Mouse (Mus musculus): ENCODE results near the gene Smc3. TPM values are rescaled to one million over a fixed set of nuclear protein-coding genes. Genes with fewer than 3 reads are reported as not detected.
"Not testable (repeated sequence)": the region's sequence is repeated elsewhere in the genome, so short reads cannot be mapped to it uniquely, and the experiment has no call there.

Smc3 gene
- total and polyA plus RNA-seq, 2 experiments from 2014 or later: 8.3 to 24.1 TPM

- 34% methylated on average over 7 of the region's 7 CpGs for WGBS
- Histone ChIP-seq H3K27ac (ENCODE audit: low read depth) (peak overlapping the region; percentile 68), H3K4me1 (ENCODE audit: control insufficient read depth, insufficient read depth) (peaks cover 33% of the 10 kb centered on the region; the same call in 1 of the 2 replicates), H3K27me3 (ENCODE audit: control insufficient read depth, insufficient read depth, low read length) (no peaks in the 10 kb centered on the region), H3K9ac (replicated peaks; ENCODE audit: low read depth, low read length) (no peak overlapping the region), H3K36me3 (replicated peaks; ENCODE audit: control insufficient read depth, insufficient read depth, low read length) (no peaks in the 10 kb centered on the region), H3K4me3 (ENCODE audit: low read depth, low read length) (peak overlapping the region; percentile 1; the same call in 1 of the 2 replicates), H3K4me2 (ENCODE audit: low read depth, low read length) (peak overlapping the region; percentile 44), H3K9me3 (replicated peaks; ENCODE audit: control insufficient read depth, low read length) (no peaks in the 10 kb centered on the region)
- TF ChIP-seq CTCF (IDR thresholded peaks at IDR 0.05; ENCODE audit: low read depth) (no peak), EP300 (IDR thresholded peaks at IDR 0.05; ENCODE audit: low read depth) (0 out of 2 replicates have a peak, but pooled peaks have one; percentile 25)
- ATAC-seq (ENCODE audit: insufficient read depth, low read depth) (peak; percentile 48; the same call in 1 of the 2 replicates), DNase-seq (ENCODE audit: low spot score) (no peak)
Observed at GRCm38 (mm10) chr19:53576061-53576460, 24.1 kb upstream of the Smc3 start.

GRCm38 (mm10) chr19:53577025-53577800 lies 23.0 kb upstream of the Smc3 start:
- TF ChIP-seq CTCF (IDR thresholded peaks at IDR 0.05; ENCODE audit: low read depth): no peak
- TF ChIP-seq EP300 (IDR thresholded peaks at IDR 0.05; ENCODE audit: low read depth): no peak
- H3K9me3 ChIP-seq (replicated peaks; ENCODE audit: control insufficient read depth, low read length): no peaks in the 10 kb centered on the region
- no peaks in the 10 kb centered on the region for H3K36me3 ChIP-seq (replicated peaks; ENCODE audit: control insufficient read depth, insufficient read depth, low read length)
- no peak overlapping the region for H3K4me2 ChIP-seq (ENCODE audit: low read depth, low read length)
- no peak overlapping the region for H3K27ac ChIP-seq (ENCODE audit: low read depth)
- no peak overlapping the region for H3K4me3 ChIP-seq (ENCODE audit: low read depth, low read length)
- H3K27me3 ChIP-seq (ENCODE audit: control insufficient read depth, insufficient read depth, low read length): no peaks in the 10 kb centered on the region
- DNase-seq (ENCODE audit: low spot score) (no peak), ATAC-seq (ENCODE audit: insufficient read depth, low read depth) (no peak)
- H3K9ac ChIP-seq (replicated peaks; ENCODE audit: low read depth, low read length): no peak overlapping the region
- 36% methylated on average over 11 of the region's 11 CpGs for WGBS
- H3K4me1 ChIP-seq (ENCODE audit: control insufficient read depth, insufficient read depth): peaks cover 24% of the 10 kb centered on the region; the same call in 1 of the 2 replicates

- no peaks in the 10 kb centered on the region for H3K36me3 ChIP-seq (replicated peaks; ENCODE audit: control insufficient read depth, insufficient read depth, low read length)
- no peak overlapping the region for H3K27ac ChIP-seq (ENCODE audit: low read depth)
- H3K4me3 ChIP-seq (ENCODE audit: low read depth, low read length): no peak overlapping the region
- ATAC-seq (ENCODE audit: insufficient read depth, low read depth) (peak; percentile 17; the same call in 1 of the 2 replicates), DNase-seq (ENCODE audit: low spot score) (peak; percentile 78)
- H3K27me3 ChIP-seq (ENCODE audit: control insufficient read depth, insufficient read depth, low read length): no peaks in the 10 kb centered on the region
- 11% methylated on average over 8 of the region's 8 CpGs for WGBS
- H3K9me3 ChIP-seq (replicated peaks; ENCODE audit: control insufficient read depth, low read length): no peaks in the 10 kb centered on the region
- no peak overlapping the region for H3K9ac ChIP-seq (replicated peaks; ENCODE audit: low read depth, low read length)
- no peak overlapping the region for H3K4me2 ChIP-seq (ENCODE audit: low read depth, low read length)
- TF ChIP-seq CTCF (IDR thresholded peaks at IDR 0.05; ENCODE audit: low read depth) (peak; percentile 85), EP300 (IDR thresholded peaks at IDR 0.05; ENCODE audit: low read depth) (no peak)
- peaks cover 24% of the 10 kb centered on the region; the same call in 1 of the 2 replicates for H3K4me1 ChIP-seq (ENCODE audit: control insufficient read depth, insufficient read depth)
Observed at GRCm38 (mm10) chr19:53578597-53579252, 21.5 kb upstream of the Smc3 start.

- DNase-seq (ENCODE audit: low spot score); H3K4me3 ChIP-seq (ENCODE audit: low read depth, low read length); H3K36me3 ChIP-seq (replicated peaks; ENCODE audit: control insufficient read depth, insufficient read depth, low read length); H3K4me2 ChIP-seq (ENCODE audit: low read depth, low read length); H3K9ac ChIP-seq (replicated peaks; ENCODE audit: low read depth, low read length); H3K27ac ChIP-seq (ENCODE audit: low read depth); ATAC-seq (ENCODE audit: insufficient read depth, low read depth); H3K9me3 ChIP-seq (replicated peaks; ENCODE audit: control insufficient read depth, low read length); H3K27me3 ChIP-seq (ENCODE audit: control insufficient read depth, insufficient read depth, low read length): not testable (repeated sequence)
- 82% methylated on average over 8 of the region's 8 CpGs for WGBS
- 0 out of 2 replicates have a peak, but pooled peaks cover 11% of the 10 kb centered on the region for H3K4me1 ChIP-seq (ENCODE audit: control insufficient read depth, insufficient read depth)
Observed at GRCm38 (mm10) chr19:53580271-53580670, 19.9 kb upstream of the Smc3 start.

GRCm38 (mm10) chr19:53587686-53588085 lies 12.5 kb upstream of the Smc3 start:
- WGBS: 81% methylated on average over 3 of the region's 3 CpGs
- not testable (repeated sequence) for ATAC-seq (ENCODE audit: insufficient read depth, low read depth); H3K4me2 ChIP-seq (ENCODE audit: low read depth, low read length); H3K4me3 ChIP-seq (ENCODE audit: low read depth, low read length); H3K27ac ChIP-seq (ENCODE audit: low read depth); H3K9ac ChIP-seq (replicated peaks; ENCODE audit: low read depth, low read length); DNase-seq (ENCODE audit: low spot score); H3K4me1 ChIP-seq (ENCODE audit: control insufficient read depth, insufficient read depth); H3K27me3 ChIP-seq (ENCODE audit: control insufficient read depth, insufficient read depth, low read length); H3K36me3 ChIP-seq (replicated peaks; ENCODE audit: control insufficient read depth, insufficient read depth, low read length)
- peaks cover 14% of the 10 kb centered on the region for H3K9me3 ChIP-seq (replicated peaks; ENCODE audit: control insufficient read depth, low read length)

GRCm38 (mm10) chr19:53588968-53589367 lies 11.2 kb upstream of the Smc3 start, which contains the start of gene Nutf2-ps1:
Nutf2-ps1 (minus strand) TSS chr19:53589068.
- WGBS: 98% methylated on average over 7 of the region's 7 CpGs
- not testable (repeated sequence) for H3K27me3 ChIP-seq (ENCODE audit: control insufficient read depth, insufficient read depth, low read length); H3K4me3 ChIP-seq (ENCODE audit: low read depth, low read length); H3K27ac ChIP-seq (ENCODE audit: low read depth); H3K36me3 ChIP-seq (replicated peaks; ENCODE audit: control insufficient read depth, insufficient read depth, low read length); H3K9ac ChIP-seq (replicated peaks; ENCODE audit: low read depth, low read length); ATAC-seq (ENCODE audit: insufficient read depth, low read depth); H3K4me1 ChIP-seq (ENCODE audit: control insufficient read depth, insufficient read depth); DNase-seq (ENCODE audit: low spot score); H3K4me2 ChIP-seq (ENCODE audit: low read depth, low read length)
- H3K9me3 ChIP-seq (replicated peaks; ENCODE audit: control insufficient read depth, low read length): peaks cover 14% of the 10 kb centered on the region
